Mouse (Mus musculus) cerebral cortex, adult 2 months (tissue): ENCODE data around the gene Preb.

ENCODE experiments used
- WGBS: fragments of 180-500 bp; shearing (Covaris S2); methylation state at CpG from one replicate; pipeline ENCODE4 v1.1.7; 2018; 5-methylcytosine and 5-hydroxymethylcytosine counted together

The Preb gene

DNA sequence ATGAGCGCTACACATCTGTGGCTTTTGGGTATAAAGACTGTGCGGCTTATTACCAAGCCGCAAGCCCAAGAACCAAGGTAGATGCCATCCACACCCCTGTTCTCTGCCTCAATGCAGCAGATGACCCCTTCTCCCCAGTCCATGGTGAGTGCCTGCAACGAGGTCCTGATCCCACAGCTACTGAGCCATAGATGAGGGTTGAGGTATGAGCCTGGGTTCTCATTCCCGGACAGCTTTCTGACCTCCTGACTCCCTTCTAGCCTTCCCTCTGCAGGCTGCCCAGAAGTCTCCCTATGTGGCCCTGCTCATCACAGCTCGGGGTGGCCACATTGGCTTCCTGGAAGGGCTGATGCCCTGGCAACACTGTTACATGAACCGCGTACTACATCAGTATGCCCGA is 5.6 kb downstream of the Preb start:
- WGBS: 96% methylated on average over 9 of the region's 9 CpGs

DNA sequence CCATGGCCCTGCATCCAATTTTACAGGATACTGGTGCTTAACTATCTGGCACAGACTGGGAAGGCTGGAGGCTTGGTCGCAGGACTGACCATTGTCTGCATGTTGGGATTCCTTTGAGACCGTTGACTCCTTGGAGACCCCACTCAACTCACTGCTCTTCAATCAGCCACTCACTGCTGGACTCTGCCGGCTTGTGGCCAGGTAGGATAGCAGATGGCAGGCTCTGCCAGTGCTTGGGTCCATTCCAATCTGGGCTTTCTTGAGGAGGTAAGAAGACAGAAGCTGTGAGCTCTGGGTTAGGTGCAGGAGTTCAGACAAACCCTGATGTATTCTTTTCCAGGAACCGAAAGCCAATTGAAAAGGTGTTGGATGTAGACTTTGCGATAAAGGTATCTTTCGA is 6.1 kb downstream of the Preb start:
- 88% methylated on average over 6 of the region's 6 CpGs for WGBS

DNA sequence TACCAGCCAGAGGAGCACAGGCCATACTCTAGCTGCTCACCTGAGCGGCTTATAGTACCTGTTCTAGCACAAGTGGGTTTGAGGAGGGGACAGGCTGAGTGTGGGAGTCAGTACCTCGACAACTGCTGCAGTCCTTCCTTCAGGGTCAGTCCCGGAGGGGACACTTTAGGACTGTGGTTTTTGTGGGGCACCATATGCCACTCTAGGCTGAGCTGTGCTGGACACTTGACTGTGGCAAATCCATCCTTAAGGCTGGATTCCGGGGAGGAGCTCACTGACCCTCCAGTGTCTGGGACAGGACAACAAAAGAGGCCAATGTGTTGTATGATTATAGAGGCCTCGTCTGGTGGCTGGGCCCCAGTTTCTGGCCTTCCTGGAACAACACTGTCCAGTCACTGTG is 7.6 kb downstream of the Preb start:
- 77% methylated on average over 5 of the region's 5 CpGs for WGBS

DNA sequence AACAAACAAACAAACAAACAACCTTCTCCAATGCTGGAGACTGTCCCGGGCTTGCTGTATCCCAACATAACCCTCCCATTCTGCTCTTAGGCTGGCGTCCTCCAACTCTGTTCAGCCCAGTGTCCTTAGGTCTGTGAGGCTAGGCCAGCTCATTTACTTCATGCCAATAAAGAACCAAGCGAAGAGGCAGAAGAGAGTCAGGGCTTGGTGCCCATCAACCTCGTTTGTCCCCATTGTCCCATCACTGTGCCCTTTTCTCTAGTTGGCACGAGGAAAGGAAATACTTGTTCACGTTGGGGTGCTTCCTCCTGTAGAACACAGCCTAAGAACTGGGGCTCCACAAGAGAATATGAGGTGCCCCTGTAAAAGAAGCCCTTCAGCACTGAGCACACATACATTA is 8.5 kb downstream of the Preb start:
- 41% methylated on average over 6 of the region's 6 CpGs for WGBS

DNA sequence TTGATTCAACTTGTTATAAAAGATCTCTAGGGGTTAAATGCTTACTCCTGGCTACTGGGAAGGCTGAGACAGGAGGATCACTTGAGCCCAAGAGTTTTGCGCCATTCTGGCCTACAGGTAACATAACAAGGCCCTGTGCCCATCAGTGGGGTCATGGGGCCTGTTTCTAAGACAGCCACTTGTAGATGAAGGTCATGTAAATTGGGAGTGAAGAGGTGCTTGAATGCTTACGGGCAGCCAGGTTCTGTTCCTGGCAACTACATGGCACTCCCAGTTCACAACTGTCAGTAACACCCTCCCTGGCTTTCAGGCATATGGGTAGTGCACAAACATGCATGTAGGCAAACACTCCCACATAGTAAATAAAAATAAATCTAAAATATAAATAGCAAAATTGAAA is 9.2 kb downstream of the Preb start:
- WGBS: 65% methylated on average over 2 of the region's 2 CpGs

GRCm38 (mm10) chr5:30950451-30950850 is 9.7 kb downstream of the Preb start:
- 21% methylated on average over 4 of the region's 4 CpGs for WGBS

- WGBS: under 1% methylated on average over 31 of the region's 31 CpGs
These were observed 10.4 kb downstream of the Preb start for GRCm38 (mm10) chr5:30949654-30950326.

DNA sequence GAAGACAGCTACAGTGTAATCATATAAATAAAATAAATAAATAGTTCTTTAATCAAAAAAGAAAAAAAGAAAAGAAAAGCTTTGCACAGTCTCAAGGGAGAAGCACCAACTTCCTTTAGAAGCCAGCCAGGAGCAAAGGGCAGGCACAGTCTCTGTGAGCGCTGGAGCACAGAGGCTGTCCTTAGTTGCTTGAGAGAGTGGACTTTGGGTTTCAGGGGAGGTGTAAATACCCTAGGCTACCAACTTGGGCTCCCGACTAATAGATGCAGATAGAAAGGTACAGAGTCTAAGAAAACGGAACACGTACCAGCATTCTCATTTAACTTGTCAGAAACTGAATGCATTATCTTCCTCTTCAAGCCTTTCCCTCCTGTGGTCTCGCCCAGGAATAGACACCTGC is 11.5 kb downstream of the Preb start:
- WGBS: 63% methylated on average over 5 of the region's 5 CpGs

DNA sequence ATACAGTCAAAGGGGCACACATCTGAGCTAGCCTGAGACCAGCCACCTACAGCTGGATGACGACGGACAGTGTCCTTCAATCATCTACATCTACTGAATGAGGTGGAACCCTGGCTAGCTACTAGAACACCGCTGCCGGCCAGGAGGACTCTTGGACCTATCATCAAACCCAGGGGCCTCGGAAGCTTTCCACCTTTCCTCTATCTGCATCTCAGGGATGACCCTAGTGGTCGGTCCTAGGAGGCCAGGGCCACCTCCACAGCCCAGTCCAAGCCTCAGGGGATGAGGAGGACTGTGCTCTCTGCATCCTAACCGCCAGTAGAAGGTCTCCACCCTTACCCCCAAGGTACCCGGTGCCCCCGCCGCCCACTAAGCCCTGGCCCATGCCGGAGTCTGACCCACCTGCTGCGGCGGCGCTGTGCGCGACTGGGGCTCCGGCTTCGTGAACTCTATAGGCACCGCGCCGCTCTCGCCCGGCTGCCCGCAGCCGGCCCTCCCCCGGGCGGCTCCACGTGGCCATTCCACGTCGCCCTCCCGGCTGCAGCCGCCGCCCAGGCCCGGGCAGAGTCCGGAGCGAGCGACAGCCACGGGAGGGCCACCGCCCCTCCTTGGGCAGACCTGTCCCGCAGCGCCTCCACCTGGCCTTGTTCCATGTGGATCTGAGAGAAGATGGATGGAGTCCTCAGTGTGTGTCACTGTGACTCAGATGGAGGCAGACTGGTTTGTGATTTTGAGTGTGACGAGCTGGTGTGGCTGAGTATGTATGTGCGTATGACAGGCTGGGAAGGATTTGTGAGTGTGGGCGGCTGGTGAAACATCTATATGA is 15.0 kb downstream of the Preb start, which contains the start of gene Cgref1:
Gene Cgref1 (minus strand): TSS at position 636 of the 826 bp plus-strand sequence.
- WGBS: 6% methylated on average over 44 of the region's 44 CpGs

- WGBS: 85% methylated on average over 6 of the region's 6 CpGs
These were observed 15.8 kb downstream of the Preb start for GRCm38 (mm10) chr5:30944344-30944743.

DNA sequence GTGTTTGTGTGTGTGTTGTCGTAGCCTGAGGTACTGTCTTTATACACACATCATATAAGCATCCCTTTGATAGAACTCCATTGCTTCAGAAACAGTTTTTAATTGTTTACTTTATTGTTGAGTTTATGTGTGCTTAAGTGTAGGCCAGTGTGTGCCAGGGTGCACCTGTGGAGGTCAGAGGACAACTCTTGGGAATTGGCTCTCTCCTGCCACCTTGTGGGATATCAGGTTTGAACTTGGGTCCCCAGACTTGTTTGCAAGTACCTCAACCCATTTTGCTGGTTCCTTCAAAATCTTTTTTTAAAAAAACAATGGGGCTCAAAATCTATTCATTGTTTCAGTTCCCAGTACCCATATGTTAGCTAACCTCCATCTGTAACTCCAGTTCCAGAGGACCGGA is 17.2 kb downstream of the Preb start:
- 98% methylated on average over 2 of the region's 2 CpGs for WGBS

GRCm38 (mm10) chr5:30934725-30935461 is 25.3 kb downstream of the Preb start:
- 70% methylated on average over 5 of the region's 5 CpGs for WGBS

DNA sequence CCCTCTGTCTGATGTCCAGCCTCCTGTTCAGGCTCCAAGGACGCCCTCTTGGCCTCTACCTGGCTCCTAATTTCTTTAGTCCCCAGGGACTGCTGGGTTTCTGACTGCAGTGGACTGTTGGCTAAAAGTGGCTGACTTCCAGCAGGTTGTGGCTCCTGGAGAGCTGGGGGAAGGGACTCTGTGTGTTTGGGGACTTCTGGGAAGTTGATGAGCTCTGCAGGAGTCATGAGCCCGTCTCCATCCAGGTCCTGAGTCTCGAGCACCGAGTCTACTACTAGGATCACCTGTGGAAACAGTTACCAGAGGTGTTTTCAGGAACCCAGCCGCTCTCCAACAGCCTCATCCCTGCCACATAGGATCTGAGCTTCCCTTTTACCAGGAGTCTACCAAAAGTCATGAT is 26.5 kb downstream of the Preb start:
- WGBS: 86% methylated on average over 5 of the region's 5 CpGs

DNA sequence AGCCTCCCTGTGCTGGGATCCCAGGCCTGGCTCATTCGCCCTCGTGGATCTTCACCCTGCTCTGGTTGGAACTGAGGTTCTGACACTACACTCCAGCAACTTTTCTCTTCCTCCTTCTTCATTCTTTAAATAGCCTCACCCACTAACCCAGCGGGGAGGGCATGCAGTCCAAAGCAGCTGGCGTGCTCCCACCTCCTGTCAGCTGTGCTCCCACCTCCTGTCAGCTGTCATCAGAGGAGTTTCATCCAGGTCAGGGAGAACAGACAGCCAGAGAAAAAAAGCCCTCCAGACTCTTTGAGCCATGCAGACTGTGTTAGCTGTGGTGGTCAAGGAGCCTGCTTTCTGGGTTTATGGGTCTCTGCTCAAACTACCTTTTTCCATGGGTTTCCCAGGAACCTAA is 28.8 kb downstream of the Preb start:
- 61% methylated on average over 4 of the region's 4 CpGs for WGBS

- WGBS: 49% methylated on average over 6 of the region's 6 CpGs
These were observed 29.3 kb downstream of the Preb start for GRCm38 (mm10) chr5:30930846-30931245.

- 23% methylated on average over 4 of the region's 4 CpGs for WGBS
These were observed 30.0 kb downstream of the Preb start for GRCm38 (mm10) chr5:30930121-30930520.

GRCm38 (mm10) chr5:30927945-30928529 is 32.1 kb downstream of the Preb start:
- WGBS: 42% methylated on average over 7 of the region's 7 CpGs

GRCm38 (mm10) chr5:30926073-30926472 is 34.1 kb downstream of the Preb start:
- WGBS: 76% methylated on average over 2 of the region's 2 CpGs

GRCm38 (mm10) chr5:30925217-30925616 is 34.9 kb downstream of the Preb start:
- 90% methylated on average over 5 of the region's 5 CpGs for WGBS

- WGBS: 88% methylated on average over 8 of the region's 8 CpGs
These were observed 35.5 kb downstream of the Preb start for GRCm38 (mm10) chr5:30924614-30925013.

DNA sequence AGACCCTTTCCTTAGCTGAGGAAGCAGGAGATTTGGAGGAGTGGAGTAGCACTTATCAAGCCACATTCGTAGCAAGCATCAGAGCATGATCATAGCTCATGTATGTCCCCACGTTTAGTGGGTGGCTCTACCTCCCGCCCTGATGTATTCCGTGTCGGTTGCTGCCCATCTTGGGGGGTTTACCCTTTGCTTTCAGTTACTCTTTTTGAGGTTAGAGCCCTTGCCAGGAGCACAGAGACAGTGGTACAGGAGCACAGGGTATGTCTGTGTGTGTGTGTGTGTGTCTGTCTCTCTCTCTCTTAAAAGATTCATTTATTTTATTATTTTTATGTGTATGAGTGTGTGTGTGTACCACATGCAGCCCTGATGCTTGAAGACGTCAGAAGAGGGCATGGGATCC is 37.0 kb downstream of the Preb start:
- WGBS: 92% methylated on average over 6 of the region's 6 CpGs

DNA sequence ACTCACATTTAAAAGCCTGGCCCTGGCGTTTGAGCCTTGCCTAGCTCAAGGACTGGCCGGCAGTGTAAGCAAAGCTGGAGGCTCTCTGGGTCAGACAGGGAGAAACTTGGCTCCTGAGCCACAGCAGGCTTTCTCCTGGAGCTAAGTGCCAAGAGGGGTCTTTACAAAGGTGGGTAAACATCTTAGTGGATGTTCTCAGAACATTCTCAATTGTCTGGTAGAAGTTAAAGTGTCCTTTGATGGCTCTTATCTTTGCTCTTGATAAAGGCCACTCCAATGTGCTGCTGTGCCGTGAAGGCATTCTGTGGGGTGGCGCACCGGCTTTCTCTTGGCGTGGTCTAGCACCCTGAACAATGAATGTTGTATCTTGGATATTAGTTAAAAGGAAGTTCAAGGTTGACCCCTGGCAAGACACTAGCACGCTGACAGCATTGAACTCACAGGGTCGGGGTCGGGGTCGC is 37.5 kb downstream of the Preb start:
- 82% methylated on average over 10 of the region's 10 CpGs for WGBS
